Mouse (Mus musculus) heart, postnatal 0 days (tissue): ENCODE results near the gene Hapln2.

Source experiments
- CTCF ChIP-seq: IDR thresholded peaks from 2 replicates; pipeline ENCODE4 v1.5.1; 2016; ENCODE audit warnings: antibody characterized with exemption, control low read depth, low read depth
- EP300 ChIP-seq: IDR thresholded peaks from 2 replicates; pipeline ENCODE4 v1.6.1; 2016; ENCODE audit warnings: antibody characterized with exemption, low read depth

GRCm38 (mm10) chr3:88000181-88000580 lies 27.2 kb downstream of the Hapln2 start, which contains the start of gene Bcan:
- no peak for TF ChIP-seq CTCF
- no peak for TF ChIP-seq EP300
